Mouse (Mus musculus): ENCODE data around the gene Irak3.

Gene Irak3

GRCm38 (mm10) chr10:120204591-120205210 is 2.8 kb upstream of the Irak3 start:
- no peak for DNase-seq (ENCODE audit: low spot score)

GRCm38 (mm10) chr10:120202467-120203250 is 729 bp upstream of the Irak3 start:
- no peak for DNase-seq (ENCODE audit: low spot score)

GRCm38 (mm10) chr10:120201131-120201921 is 604 bp downstream of the Irak3 start, which contains the start of gene Tmbim4:
Gene Tmbim4, plus strand, starts transcription at chr10:120201590.
- DNase-seq (ENCODE audit: low spot score) = no peak

GRCm38 (mm10) chr10:120197061-120197835 is 4.7 kb downstream of the Irak3 start:
- DNase-seq (ENCODE audit: low spot score) = no peak

- DNase-seq (ENCODE audit: low spot score) = no peak
These were observed 8.7 kb downstream of the Irak3 start for GRCm38 (mm10) chr10:120193255-120193654.

- DNase-seq (ENCODE audit: low spot score) = no peak
These were observed 9.7 kb downstream of the Irak3 start for GRCm38 (mm10) chr10:120192278-120192677.

- DNase-seq (ENCODE audit: low spot score) = no peak
These were observed 10.8 kb downstream of the Irak3 start for GRCm38 (mm10) chr10:120191165-120191564.

- no peak for DNase-seq (ENCODE audit: low spot score)
These were observed 12.1 kb downstream of the Irak3 start for GRCm38 (mm10) chr10:120189782-120190181.

GRCm38 (mm10) chr10:120189276-120189675 is 12.7 kb downstream of the Irak3 start:
- DNase-seq (ENCODE audit: low spot score) = no peak

- no peak for DNase-seq (ENCODE audit: low spot score)
These were observed 13.4 kb downstream of the Irak3 start for GRCm38 (mm10) chr10:120188513-120188912.

- no peak for DNase-seq (ENCODE audit: low spot score)
These were observed 18.6 kb downstream of the Irak3 start for GRCm38 (mm10) chr10:120183342-120183741.

- no peak for DNase-seq (ENCODE audit: low spot score)
These were observed 19.0 kb downstream of the Irak3 start for GRCm38 (mm10) chr10:120182887-120183286.

GRCm38 (mm10) chr10:120174192-120174705 is 27.7 kb downstream of the Irak3 start:
- DNase-seq (ENCODE audit: low spot score) = no peak

GRCm38 (mm10) chr10:120171340-120171739 is 30.6 kb downstream of the Irak3 start:
- no peak for DNase-seq (ENCODE audit: low spot score)

GRCm38 (mm10) chr10:120170277-120170676 is 31.7 kb downstream of the Irak3 start:
- no peak for DNase-seq (ENCODE audit: low spot score)

- DNase-seq (ENCODE audit: low spot score) = no peak
These were observed 32.1 kb downstream of the Irak3 start for GRCm38 (mm10) chr10:120169841-120170240.

GRCm38 (mm10) chr10:120169064-120169463 is 32.9 kb downstream of the Irak3 start:
- DNase-seq (ENCODE audit: low spot score) = no peak

- DNase-seq (ENCODE audit: low spot score) = no peak
These were observed 33.9 kb downstream of the Irak3 start for GRCm38 (mm10) chr10:120168070-120168469.

- DNase-seq (ENCODE audit: low spot score) = no peak
These were observed 36.0 kb downstream of the Irak3 start for GRCm38 (mm10) chr10:120165793-120166503.

- DNase-seq (ENCODE audit: low spot score) = no peak
These were observed 36.8 kb downstream of the Irak3 start for GRCm38 (mm10) chr10:120164931-120165792.

Data from layer of hippocampus, adult 9-10 months (tissue).